Mouse (Mus musculus): ENCODE measurements at regions not wholly inside any gene's neighbourhood (a gene's known extent, or its start where the extent isn't known, plus 50 kb on each side); places are given as distances from the start of the nearest gene placed in this dataset.

DNA sequence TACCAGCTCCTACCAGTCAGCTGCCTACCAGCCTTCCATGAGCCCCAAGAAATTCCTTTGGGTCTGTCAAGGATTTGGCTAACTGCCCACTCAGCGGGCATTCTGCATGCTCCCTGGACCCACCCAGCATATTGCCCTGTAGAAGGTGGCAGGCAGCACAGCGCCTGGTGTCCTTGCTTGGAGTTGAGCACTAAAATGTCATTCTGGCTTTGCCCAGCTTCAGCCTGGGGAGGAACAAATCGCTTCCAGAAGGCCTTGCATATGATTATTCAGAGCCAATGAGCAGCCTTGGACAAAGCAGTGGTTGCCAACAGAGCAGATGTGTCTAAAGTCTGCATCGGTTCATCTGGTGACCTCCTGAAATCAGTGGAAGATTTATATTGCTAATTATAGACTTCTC, 103.8 kb downstream of the Olig3 start:
- intact Hi-C loops (cut with DNase I): no loop called here
- no peak for TF ChIP-seq CTCF (IDR thresholded peaks at IDR 0.05)
- no peak for DNase-seq (ENCODE audit: extremely low spot score in 1 of 2, low spot score in 2 of 2)
- H3K27ac ChIP-seq: no peak overlapping the region
- no peak overlapping the region for H3K4me3 ChIP-seq

DNA sequence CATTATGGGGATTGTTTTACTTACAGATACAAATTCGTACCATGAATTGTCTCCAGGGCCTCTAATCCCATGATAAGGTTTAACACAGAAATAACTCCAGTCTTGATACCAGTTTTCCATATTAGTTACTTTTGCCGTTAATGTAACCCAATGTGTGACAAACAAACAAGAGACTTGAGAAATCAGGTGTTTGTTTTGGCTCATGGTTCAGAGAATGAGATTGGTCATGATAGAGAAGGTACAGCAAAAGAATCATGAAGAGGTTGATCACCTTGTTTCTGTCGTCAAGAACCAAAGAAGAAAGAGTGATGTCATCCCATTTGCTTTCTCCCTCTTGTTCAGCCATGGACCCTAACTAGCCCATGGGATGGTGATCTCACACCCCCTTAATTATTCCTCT, 107.5 kb downstream of the Olig3 start:
- TF ChIP-seq CTCF (IDR thresholded peaks at IDR 0.05): no peak
- intact Hi-C loops (cut with DNase I): no loop called here

DNA sequence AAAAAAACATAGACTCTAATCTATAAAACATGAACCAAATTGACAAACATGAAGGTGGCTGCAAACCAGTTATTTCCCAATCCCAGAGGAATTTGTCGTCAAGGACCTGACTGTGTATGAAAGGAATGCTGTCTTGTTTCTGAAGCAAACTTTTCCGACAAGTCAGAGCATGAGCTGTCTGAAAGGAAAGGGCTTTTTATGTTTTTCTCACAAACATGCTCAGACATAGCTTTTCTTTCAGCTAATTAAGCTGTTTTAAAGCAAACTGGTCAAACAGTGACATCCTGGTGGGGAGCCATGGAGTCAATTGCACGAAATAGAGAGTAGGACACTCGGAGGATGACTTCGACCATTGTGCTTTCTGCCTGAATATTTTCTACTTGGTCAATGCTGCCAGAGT, 108.2 kb downstream of the Olig3 start:
- intact Hi-C loops (cut with DNase I): no loop called here
- no peak for DNase-seq (ENCODE audit: extremely low spot score in 1 of 2, low spot score in 2 of 2)
- Histone ChIP-seq H3K27ac (no peak overlapping the region), H3K4me3 (no peak overlapping the region)
- TF ChIP-seq CTCF (IDR thresholded peaks at IDR 0.05): no peak

More for the DNA sequence above, 107.5 kb downstream of the Olig3 start:
- no peak overlapping the region for H3K4me3 ChIP-seq
- no peak overlapping the region for H3K27ac ChIP-seq
- DNase-seq (ENCODE audit: extremely low spot score in 1 of 2, low spot score in 2 of 2): no peak

DNA sequence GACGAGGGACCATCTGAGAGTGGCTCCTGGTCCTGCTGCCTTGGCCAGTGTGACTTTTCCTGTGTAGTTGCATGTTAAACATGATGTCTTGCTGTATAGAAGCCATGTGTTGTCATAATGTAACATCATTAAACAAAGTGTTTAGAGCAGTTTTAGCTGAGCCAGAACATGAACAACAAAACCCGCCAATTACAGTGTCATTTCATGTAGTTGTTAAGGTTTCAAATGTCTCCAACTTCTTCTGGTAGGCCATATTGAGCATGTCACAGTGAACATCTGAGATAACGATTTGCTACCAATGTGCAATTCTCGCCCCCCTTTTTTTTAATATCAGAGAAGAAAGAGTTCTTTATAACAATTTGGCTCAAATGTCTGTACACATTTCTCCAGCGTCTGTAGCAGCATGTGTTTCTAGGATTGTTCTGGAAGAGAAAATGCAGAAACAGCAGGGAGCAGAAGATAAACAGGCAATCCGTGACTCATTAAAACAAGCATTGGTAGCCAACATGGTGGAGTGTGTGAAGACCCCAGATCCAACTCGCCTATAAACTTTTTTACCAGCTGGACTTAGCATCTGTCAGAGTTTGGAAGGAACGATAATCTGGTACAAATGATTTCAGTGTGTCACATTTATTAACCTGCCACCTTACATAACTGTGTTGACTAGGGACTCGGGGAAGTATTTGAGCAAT, 115.2 kb downstream of the Olig3 start:
- DNase-seq (ENCODE audit: extremely low spot score in 1 of 2, low spot score in 2 of 2): no peak
- Histone ChIP-seq H3K4me3 (no peak overlapping the region), H3K27ac (no peak overlapping the region)
- intact Hi-C loops (cut with DNase I): no loop called here
- no peak for TF ChIP-seq CTCF (IDR thresholded peaks at IDR 0.05)

DNA sequence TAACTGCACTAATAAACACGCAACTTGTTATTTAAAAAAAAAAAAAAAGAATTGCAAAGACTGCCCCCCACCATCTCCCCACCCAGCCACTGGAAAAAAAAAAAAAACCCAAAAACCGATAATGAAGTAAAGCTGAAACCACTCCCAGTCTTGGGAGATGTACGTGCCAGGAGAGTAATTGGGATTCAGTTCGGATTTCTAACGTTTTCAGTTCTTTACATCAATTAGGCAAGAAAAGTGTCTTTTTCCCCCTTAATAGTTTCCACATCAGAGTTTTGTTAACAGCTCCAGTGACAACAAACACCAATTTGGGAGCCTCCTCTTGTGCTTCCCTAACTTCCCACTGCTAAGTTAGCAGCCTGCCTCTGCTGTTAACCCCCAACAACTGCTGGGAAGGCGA, 115.7 kb downstream of the Olig3 start:
- H3K4me3 ChIP-seq: no peak overlapping the region
- intact Hi-C loops (cut with DNase I): no loop called here
- TF ChIP-seq CTCF (IDR thresholded peaks at IDR 0.05): no peak
- DNase-seq (ENCODE audit: extremely low spot score in 1 of 2, low spot score in 2 of 2): no peak
- no peak overlapping the region for H3K27ac ChIP-seq

DNA sequence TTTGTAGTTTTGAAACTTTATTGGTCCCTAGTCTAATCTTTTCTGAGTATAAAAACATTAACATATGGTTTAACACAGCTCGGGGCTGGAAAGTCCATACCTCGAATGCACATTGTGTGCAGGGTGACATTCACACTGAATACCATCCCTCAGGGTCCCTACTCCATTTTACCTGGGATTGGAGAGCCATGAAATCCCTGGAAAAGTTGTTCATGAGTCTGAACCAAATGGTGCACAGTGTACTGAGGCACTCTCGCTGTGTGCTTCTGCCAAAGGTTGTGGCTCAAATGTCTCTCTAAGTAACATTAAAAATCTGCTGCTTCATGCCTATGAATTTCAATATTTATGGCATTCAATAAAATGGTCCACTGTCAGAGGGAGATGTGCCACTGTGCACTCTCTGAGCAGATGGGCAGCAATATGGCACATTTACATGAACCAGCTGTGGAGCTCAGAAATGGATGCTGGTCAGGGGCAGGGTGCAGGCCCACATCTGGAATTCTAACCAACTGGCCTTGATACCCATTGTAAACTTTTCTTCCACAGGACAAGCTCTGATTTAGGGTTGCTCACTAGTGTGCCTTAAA, 116.7 kb downstream of the Olig3 start:
- Histone ChIP-seq H3K27ac (no peak overlapping the region), H3K4me3 (no peak overlapping the region)

DNA sequence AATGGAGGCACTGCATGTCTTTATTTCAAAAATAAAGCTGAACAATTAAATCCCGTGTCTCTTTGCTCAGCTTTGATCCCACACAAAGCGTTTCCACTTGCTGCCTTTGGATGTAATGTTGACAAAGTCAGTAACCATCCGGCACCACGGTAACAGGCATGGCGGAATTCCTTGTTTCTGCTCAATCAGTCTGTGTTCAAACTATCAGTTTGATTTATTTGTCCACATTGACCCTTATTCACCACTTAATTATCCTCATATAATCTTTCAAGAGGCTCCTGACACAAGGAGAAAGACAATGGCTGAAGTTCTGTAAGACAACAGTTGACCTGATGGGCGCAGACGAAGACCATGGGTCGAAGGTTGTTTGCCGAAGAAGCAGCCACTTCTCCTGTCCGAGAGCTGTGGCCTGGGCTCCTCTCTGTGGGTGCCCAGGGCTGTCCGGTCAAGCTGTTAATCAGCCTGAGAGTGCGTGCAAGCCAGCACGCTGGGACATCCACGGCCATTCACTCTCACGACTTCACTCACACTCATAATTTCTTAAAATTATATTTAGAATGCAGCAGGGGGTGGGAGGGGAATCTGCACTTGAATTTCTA, 106.1 kb upstream of the Ifngr1 start:
- Histone ChIP-seq H3K27ac (no peak overlapping the region), H3K4me3 (no peak overlapping the region)
- intact Hi-C loops (cut with DNase I): no loop called here
- no peak for DNase-seq (ENCODE audit: extremely low spot score in 1 of 2, low spot score in 2 of 2)
- no peak for TF ChIP-seq CTCF (IDR thresholded peaks at IDR 0.05)

More for the DNA sequence above, 116.7 kb downstream of the Olig3 start:
- no peak for DNase-seq (ENCODE audit: extremely low spot score in 1 of 2, low spot score in 2 of 2)
- intact Hi-C loops (cut with DNase I): no loop called here
- no peak for TF ChIP-seq CTCF (IDR thresholded peaks at IDR 0.05)

DNA sequence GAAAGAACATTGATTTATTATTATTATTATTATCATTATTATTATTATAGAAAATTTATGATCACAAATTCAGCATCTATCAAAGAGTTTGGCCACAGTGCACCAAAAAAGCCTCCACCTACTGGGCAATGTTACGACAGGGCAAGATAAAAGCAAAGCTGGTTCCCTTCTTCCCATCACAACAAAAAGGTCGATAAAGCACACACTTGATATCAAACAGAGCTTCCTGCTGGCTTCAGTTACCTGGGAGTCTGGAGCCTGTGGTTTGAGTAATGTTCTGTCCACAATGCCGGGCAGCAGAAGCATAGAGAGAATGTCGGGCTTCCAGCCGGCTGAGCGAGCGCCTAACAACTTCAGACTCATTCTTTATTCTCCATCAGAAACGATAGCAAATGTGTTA, 101.2 kb upstream of the Ifngr1 start:
- intact Hi-C loops (cut with DNase I): loop anchor here (5.0 kb wide), 3 partner anchors 182 to 417 kb away; partner anchors contain the start of gene Pex7
- TF ChIP-seq CTCF (IDR thresholded peaks at IDR 0.05): no peak
- no peak for DNase-seq (ENCODE audit: extremely low spot score in 1 of 2, low spot score in 2 of 2)
- H3K4me3 ChIP-seq: no peak overlapping the region
- H3K27ac ChIP-seq: no peak overlapping the region

DNA sequence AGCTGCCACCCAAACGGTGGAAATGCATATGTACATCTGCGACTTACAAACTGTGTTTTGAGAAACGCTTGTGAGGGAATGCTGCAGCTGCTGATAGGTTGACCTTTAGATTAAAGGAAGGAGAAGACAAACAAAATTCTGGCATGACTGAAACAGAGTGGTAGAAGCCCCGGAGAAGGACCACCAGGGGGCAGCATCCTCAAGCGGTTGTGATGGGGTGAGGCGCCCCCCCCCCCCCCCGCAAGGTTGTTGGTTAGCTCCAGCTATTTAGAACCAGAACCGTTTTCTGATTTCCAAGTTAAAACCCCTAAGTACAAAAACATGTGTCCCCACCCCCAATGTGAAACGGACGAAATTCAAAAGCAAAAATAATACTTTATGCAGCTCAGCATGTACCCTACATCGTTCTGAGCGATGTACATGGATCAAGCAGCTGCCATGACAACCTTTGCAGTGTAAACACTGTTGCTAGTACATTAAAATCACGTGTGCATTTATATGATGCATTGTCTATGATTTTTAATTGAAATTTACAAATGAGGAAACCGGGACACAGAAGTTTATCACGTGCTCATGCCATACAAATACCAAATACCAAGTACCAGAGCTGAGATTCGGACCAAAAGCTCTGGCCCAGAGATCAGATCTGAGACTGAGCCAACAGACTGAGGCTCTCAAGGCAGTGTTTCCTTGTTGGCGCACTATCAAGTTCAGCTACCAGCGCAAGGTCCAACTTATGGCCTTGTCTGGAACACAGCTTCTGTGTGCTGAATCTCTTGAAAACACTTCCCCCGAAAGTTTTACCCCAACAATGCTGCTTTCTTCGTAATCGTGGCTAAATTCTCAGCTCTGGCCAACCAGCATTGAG, 100.0 kb upstream of the Ifngr1 start:
- DNase-seq (ENCODE audit: extremely low spot score in 1 of 2, low spot score in 2 of 2): peak; percentile 49 to 64
- no peak overlapping the region for H3K4me3 ChIP-seq
- TF ChIP-seq CTCF (IDR thresholded peaks at IDR 0.05): peak; percentile 64
- no peak overlapping the region for H3K27ac ChIP-seq
- intact Hi-C loops (cut with DNase I): loop anchor here (1.0 to 5.0 kb wide), 4 partner anchors 27 to 416 kb away; partner anchors contain the start of gene Pex7

DNA sequence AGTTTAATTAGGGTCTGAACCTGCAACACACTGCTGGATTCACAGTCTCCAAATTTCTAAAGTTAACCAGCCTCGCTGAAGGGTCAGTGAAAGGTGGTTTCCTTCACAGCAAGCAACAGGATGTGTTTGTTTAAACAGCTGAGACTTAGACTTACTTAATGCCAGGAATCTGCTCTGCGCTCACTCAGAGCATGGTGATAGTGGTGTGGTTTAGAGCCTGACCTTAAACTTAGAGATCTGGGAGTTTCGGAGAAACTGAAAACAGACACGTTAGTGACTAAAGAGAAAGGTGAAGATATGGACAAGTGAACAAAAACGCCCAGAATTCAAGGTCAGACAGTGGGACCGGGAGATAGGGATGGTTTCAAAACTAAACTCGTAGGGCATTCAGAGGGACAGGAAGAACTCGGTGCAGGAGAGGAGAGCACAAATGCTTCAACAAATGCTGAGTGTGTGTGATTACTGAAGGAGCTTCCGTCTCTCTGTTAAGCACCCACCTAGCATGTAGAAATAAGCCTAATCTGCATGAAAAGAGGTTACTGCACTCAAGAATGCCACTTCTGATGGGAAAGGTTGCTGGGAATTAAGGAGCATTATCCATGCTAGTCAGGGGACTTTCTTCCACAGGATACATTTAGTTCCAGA, 97.2 kb upstream of the Ifngr1 start:
- Histone ChIP-seq H3K27ac (no peak overlapping the region), H3K4me3 (no peak overlapping the region)
- no peak for DNase-seq (ENCODE audit: extremely low spot score in 1 of 2, low spot score in 2 of 2)
- intact Hi-C loops (cut with DNase I): loop anchor here (5.0 kb wide), 3 partner anchors 178 to 413 kb away; partner anchors contain the start of gene Pex7
- TF ChIP-seq CTCF (IDR thresholded peaks at IDR 0.05): no peak

DNA sequence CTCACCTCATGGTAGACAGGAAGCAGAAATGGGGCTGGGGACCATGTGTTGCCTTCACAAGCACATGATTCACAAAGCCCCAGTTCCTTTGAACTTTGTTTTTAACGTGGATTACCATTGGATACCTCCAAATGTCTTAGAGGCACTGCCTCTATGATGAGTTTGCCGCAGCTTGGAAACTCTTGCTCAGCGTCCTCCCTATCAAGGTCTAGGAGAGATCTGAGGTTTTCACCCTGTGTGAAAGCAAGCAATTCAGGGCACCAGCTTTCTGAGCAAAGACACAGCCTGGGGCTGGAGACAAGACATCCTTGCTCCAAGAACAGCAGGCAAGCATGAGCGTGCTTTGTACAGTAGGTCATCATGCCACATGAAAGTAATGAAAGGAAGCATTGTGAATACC, 93.6 kb upstream of the Ifngr1 start:
- H3K4me3 ChIP-seq: no peak overlapping the region
- H3K27ac ChIP-seq: no peak overlapping the region
- no peak for TF ChIP-seq CTCF (IDR thresholded peaks at IDR 0.05)
- intact Hi-C loops (cut with DNase I): no loop called here
- no peak for DNase-seq (ENCODE audit: extremely low spot score in 1 of 2, low spot score in 2 of 2)

All from left cerebral cortex, adult 2 months (tissue).